Mouse (Mus musculus) liver, embryonic 14.5 days (tissue): ENCODE results near the gene Ldlr. TPM values are rescaled to one million over a fixed set of nuclear protein-coding genes. Genes with fewer than 3 reads are reported as not detected.
A peak's percentile ranks its signal among the peaks of the same experiment; 100 is the strongest.

Source experiments
- ATAC-seq: fragments of 200-750 bp; cut with Nextera tagmentation; 2 replicates; pipeline ENCODE4 v1.8.0; 2017; ENCODE audit warnings: moderate number of reproducible peaks, mild to moderate bottlenecking, moderate library complexity; ENCODE audit not compliant: insufficient read depth
- DNase-seq, 3 experiments: peaks; one replicate each; pipeline ENCODE4 v3.0.0-alpha.2; 2012 to 2013; ENCODE audit warnings: low read depth in 3 of 3, low spot score in 3 of 3
- H3K27ac ChIP-seq: fragments of 300-500 bp; sonication (generic); 2 replicates; pipeline ENCODE4 v1.5.1; 2014; ENCODE audit warnings: moderate library complexity, mild to moderate bottlenecking, control low read depth, inconsistent platforms
- H3K27me3 ChIP-seq: fragments of 300-500 bp; sonication (generic); 2 replicates; pipeline ENCODE4 v1.6.1; 2014; ENCODE audit warnings: mild to moderate bottlenecking, low read length, moderate library complexity; ENCODE audit not compliant: control insufficient read depth, insufficient read depth
- H3K36me3 ChIP-seq: fragments of 300-500 bp; sonication (generic); replicated peaks from 2 replicates; pipeline ENCODE4 v1.6.1; 2014; ENCODE audit warnings: low read depth; ENCODE audit not compliant: control insufficient read depth, insufficient read depth
- H3K4me1 ChIP-seq, 2 experiments: fragments of 200-500 bp in 1 of 2; fragments of 300-500 bp in 1 of 2; sonication (generic) in 1 of 2; replicated peaks; 2 replicates each; pipeline ENCODE4 v1.6.1; 2012 to 2014; ENCODE audit warnings: antibody characterized with exemption in 1 of 2, inconsistent platforms in 1 of 2, low read length in 1 of 2; ENCODE audit not compliant: control insufficient read depth in 2 of 2, insufficient read depth in 2 of 2
- H3K4me2 ChIP-seq: fragments of 300-500 bp; sonication (generic); 2 replicates; pipeline ENCODE4 v1.6.1; 2014; ENCODE audit warnings: low read depth, mild to moderate bottlenecking, control low read depth, moderate library complexity
- H3K4me3 ChIP-seq, 2 experiments: fragments of 200-500 bp in 1 of 2; fragments of 300-500 bp in 1 of 2; sonication (generic) in 1 of 2; 2 replicates each; pipeline ENCODE4 v1.5.1; 2012 to 2014; ENCODE audit warnings: low read depth in 2 of 2, low read length in 2 of 2, mild to moderate bottlenecking in 2 of 2, control low read depth in 1 of 2, inconsistent platforms in 1 of 2, moderate library complexity in 1 of 2; ENCODE audit not compliant: insufficient read depth in 1 of 2
- H3K9ac ChIP-seq: fragments of 300-500 bp; sonication (generic); replicated peaks from 2 replicates; pipeline ENCODE4 v1.6.1; 2014; ENCODE audit warnings: mild to moderate bottlenecking, control low read depth, moderate library complexity
- H3K9me3 ChIP-seq: fragments of 300-500 bp; sonication (generic); 2 replicates; pipeline ENCODE4 v1.6.1; 2016; ENCODE audit warnings: low read length, mixed read lengths; ENCODE audit not compliant: control insufficient read depth
- CTCF ChIP-seq: IDR thresholded peaks from 2 replicates; pipeline ENCODE4 v1.5.1; 2016; ENCODE audit warnings: antibody characterized with exemption, low read depth, control low read depth
- EP300 ChIP-seq: IDR thresholded peaks from 2 replicates; pipeline ENCODE4 v1.6.1; 2016; ENCODE audit warnings: antibody characterized with exemption, low read depth
- WGBS: fragments of 180-500 bp; shearing (Covaris S2); extraction: QIAGEN DNeasy Blood & Tissue Kit; methylation state at CpG from one replicate; pipeline ENCODE4 v1.1.7; 2014; ENCODE audit not compliant: insufficient replicate concordance; 5-methylcytosine and 5-hydroxymethylcytosine counted together
- polyA plus RNA-seq, 2 experiments: library from polyadenylated mRNA; depleted of rRNA in 1 of 2; stranded (reverse) in 1 of 2; unstranded in 1 of 2; fragments of >200 nt; fragmentation: Nextera tagmentation in 1 of 2; extraction: Ambion mirVana in 1 of 2; gene quantifications; 2 replicates each; pipeline versions ENCODE4 v1.2.1 to v1.2.3; 2012 to 2014

Gene Ldlr
- polyA plus RNA-seq, 2 experiments, result 5.9 to 12.6 TPM

DNA sequence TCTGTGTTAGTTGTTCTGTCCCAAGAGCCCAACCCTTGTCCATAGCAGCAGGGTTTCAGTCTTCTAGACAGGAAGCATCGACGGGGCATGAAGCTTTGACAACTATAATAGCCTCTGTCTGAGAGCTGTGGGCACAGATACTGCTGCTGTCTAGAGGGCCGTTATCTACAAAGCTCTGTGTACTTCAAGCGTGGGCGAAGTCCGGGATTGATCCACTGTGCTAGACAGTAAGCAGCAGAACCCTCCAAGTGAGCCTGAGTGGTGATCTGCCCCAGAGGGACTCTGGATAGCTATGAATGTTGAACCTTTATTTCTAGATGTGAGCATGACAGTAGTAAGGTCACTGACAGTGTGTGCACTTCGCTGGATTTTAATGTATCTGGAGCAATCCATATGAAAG, 34.7 kb upstream of the Ldlr start:
- TF ChIP-seq EP300 (no peak), CTCF (no peak)
- DNase-seq (peak in 1 of 3 experiments; percentile 14), ATAC-seq (0 out of 2 replicates have a peak, but pooled peaks have one; percentile 31)
- Histone ChIP-seq H3K4me2 (no peak overlapping the region), H3K36me3 (peaks cover 37% of the 10 kb centered on the region), H3K9me3 (no peaks in the 10 kb centered on the region), H3K4me3 (no peak overlapping the region), H3K4me1 (peaks cover 0 to 3% of the 10 kb centered on the region in 2 experiments; a peak in 1 of 4 replicates), H3K27me3 (no peaks in the 10 kb centered on the region), H3K9ac (no peak overlapping the region), H3K27ac (no peak overlapping the region)
- 57% methylated on average over 7 of the region's 7 CpGs for WGBS

DNA sequence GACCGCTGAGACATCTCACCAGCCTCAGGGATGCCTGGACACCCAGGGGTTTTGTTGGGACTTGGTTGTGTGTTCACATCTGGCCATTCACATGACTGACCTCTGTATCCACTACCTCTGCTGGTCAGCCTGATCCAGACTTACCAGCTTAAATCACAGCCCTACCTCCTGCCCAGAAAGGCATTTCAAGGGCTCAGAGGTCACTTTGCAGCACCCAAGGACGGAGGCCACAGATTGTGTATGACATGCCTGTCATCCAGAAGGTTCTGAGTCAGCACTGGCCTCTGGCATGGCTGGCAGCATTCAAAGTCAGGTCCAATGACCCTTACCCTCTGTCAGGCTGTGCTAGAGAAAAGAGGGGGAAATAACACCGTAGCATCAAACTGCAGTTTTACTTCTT, 33.3 kb upstream of the Ldlr start:
- no peaks in the 10 kb centered on the region for H3K27me3 ChIP-seq
- no peak overlapping the region for H3K4me3 ChIP-seq
- no peak overlapping the region for H3K27ac ChIP-seq
- 78% methylated on average over 3 of the region's 3 CpGs for whole genome bisulfite sequencing
- TF ChIP-seq EP300 (no peak), CTCF (no peak)
- ATAC-seq, result no peak
- H3K9ac ChIP-seq, result no peak overlapping the region
- H3K9me3 ChIP-seq, result no peaks in the 10 kb centered on the region
- no peak overlapping the region for H3K4me2 ChIP-seq
- peaks cover 0 to 3% of the 10 kb centered on the region in 2 experiments; a peak in 1 of 4 replicates for H3K4me1 ChIP-seq
- no peak for DNase-seq
- peaks cover 24% of the 10 kb centered on the region for H3K36me3 ChIP-seq

DNA sequence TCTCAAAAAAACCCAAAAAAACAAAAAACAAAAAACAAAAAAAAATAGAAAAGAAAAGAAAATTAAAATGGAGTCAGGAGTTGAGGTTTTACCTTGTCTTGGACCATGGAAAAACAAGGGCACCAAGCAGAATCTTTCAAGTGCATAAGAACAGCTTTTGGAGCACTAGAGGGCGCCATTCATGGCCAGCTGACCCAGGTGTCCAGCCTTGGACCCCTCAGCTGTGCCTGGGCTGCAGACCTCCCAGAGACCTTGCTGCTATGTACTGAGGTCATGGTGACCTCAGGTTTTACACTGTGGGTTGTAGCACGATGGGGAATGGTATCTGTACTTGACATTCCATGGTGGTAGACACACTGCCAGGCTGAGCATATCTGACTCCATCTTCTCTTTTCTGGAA, 31.4 kb upstream of the Ldlr start:
- no peak for DNase-seq
- no peak for ATAC-seq
- no peaks in the 10 kb centered on the region for H3K9me3 ChIP-seq
- no peaks in the 10 kb centered on the region for H3K27me3 ChIP-seq
- peaks cover 0 to 3% of the 10 kb centered on the region in 2 experiments; a peak in 1 of 4 replicates for H3K4me1 ChIP-seq
- 43% methylated on average over 2 of the region's 2 CpGs for WGBS
- H3K27ac ChIP-seq, result no peak overlapping the region
- H3K4me2 ChIP-seq, result no peak overlapping the region
- H3K4me3 ChIP-seq, result no peak overlapping the region
- H3K36me3 ChIP-seq, result peaks cover 13% of the 10 kb centered on the region
- peak; percentile 74 for TF ChIP-seq CTCF
- no peak for TF ChIP-seq EP300
- no peak overlapping the region for H3K9ac ChIP-seq

DNA sequence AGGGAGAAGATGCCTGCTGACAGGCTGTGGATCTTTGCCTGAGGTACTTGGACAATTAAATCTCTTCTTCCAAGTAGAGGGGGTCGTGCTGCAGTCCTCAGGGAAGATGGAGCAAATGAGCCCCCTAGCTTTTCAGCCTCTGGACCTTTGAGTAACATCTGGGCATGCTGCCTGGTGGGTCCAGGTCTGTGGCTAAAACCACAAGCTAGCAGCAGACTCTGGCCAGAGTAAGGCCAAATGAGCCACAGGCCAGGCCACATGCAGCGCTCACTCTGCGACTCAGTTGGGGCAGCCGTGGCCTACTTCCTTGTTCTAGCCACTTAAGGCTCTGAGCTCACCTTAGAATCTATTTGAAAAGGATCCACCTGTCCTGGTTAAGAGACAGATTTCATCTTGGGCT, 30.8 kb upstream of the Ldlr start:
- WGBS, result 79% methylated on average over 4 of the region's 4 CpGs
- Histone ChIP-seq H3K27ac (no peak overlapping the region), H3K9ac (no peak overlapping the region), H3K9me3 (no peaks in the 10 kb centered on the region), H3K27me3 (no peaks in the 10 kb centered on the region), H3K36me3 (peaks cover 12% of the 10 kb centered on the region), H3K4me1 (peaks cover 0 to 3% of the 10 kb centered on the region in 2 experiments; a peak in 1 of 4 replicates), H3K4me3 (no peak overlapping the region), H3K4me2 (no peak overlapping the region)
- ATAC-seq (no peak), DNase-seq (no peak)
- TF ChIP-seq CTCF, result no peak
- no peak for TF ChIP-seq EP300

DNA sequence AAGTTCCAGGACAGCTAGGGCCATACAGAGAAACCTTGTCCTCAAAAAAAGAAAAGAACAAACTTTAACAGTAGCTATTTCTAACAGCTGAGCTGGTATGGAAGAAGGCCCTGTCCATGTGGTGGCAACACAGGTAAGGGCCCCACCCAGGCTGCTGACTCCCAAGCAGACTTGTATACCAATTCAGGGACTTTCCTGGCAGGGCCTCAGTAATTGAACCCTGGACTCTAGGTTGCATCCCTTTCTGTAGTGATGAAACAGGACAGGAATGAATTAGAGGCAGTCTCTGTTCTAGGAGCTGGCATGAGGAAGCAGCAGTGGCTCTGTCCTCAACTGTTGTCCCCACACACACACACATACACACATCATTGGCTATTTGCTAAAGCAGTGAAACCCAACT, 29.2 kb upstream of the Ldlr start:
- DNase-seq (no peak), ATAC-seq (no peak)
- no peak overlapping the region for H3K4me2 ChIP-seq
- TF ChIP-seq CTCF (no peak), EP300 (no peak)
- no peaks in the 10 kb centered on the region for H3K27me3 ChIP-seq
- H3K4me1 ChIP-seq, result no peaks in the 10 kb centered on the region
- H3K27ac ChIP-seq, result no peak overlapping the region
- H3K9ac ChIP-seq, result no peak overlapping the region
- H3K9me3 ChIP-seq, result no peaks in the 10 kb centered on the region
- H3K4me3 ChIP-seq, result no peak overlapping the region
- H3K36me3 ChIP-seq, result peaks cover 16% of the 10 kb centered on the region
